Mouse (Mus musculus): ENCODE results near the gene Prdx2.

GRCm38 (mm10) chr8:84990349-84990748 lies 21.0 kb downstream of the Prdx2 start, which contains the start of gene Hook2:
- no peak for TF ChIP-seq CHD2 (IDR thresholded peaks at IDR 0.05; ENCODE audit: low read depth, low read length)
- no peak for TF ChIP-seq ZC3H11A (IDR thresholded peaks at IDR 0.05; ENCODE audit: borderline replicate concordance, low read depth, low read length)
- 0 out of 2 replicates have a peak, but pooled peaks have one; percentile 38 for TF ChIP-seq HCFC1 (IDR thresholded peaks at IDR 0.05; ENCODE audit: borderline replicate concordance, insufficient read depth, low read length)
